Mouse (Mus musculus) CH12.LX (cell line): ENCODE measurements at regions not wholly inside any gene's neighbourhood (a gene's known extent, or its start where the extent isn't known, plus 50 kb on each side); places are given as distances from the start of the nearest gene placed in this dataset.

Source experiments
- DNase-seq: peaks from one replicate; pipeline ENCODE4 v3.0.0-alpha.2; 2013; ENCODE audit errors: extremely low read depth
- H3K27ac ChIP-seq: 2 replicates; pipeline ENCODE4 v1.5.1; 2012; ENCODE audit warnings: low read depth, mild to moderate bottlenecking, control low read depth, moderate library complexity; ENCODE audit not compliant: insufficient read depth
- H3K27me3 ChIP-seq: replicated peaks from 2 replicates; pipeline ENCODE3; 2012; ENCODE audit warnings: inconsistent platforms
- H3K36me3 ChIP-seq, 2 experiments: replicated peaks in 1 of 2; 2 replicates each; pipeline versions ENCODE3 to v1.6.1; 2012; ENCODE audit warnings: inconsistent platforms in 1 of 2, low read length in 1 of 2, mild to moderate bottlenecking in 1 of 2, mixed read lengths in 1 of 2, moderate library complexity in 1 of 2; ENCODE audit not compliant: control insufficient read depth in 1 of 2, insufficient read depth in 1 of 2
- H3K4me1 ChIP-seq, 2 experiments: 2 replicates each; pipeline ENCODE4 v1.6.1; 2012; ENCODE audit warnings: inconsistent platforms in 1 of 2, moderate library complexity in 1 of 2; ENCODE audit not compliant: insufficient read depth in 2 of 2, control insufficient read depth in 1 of 2
- H3K4me2 ChIP-seq: 2 replicates; pipeline ENCODE4 v1.6.1; 2012; ENCODE audit warnings: low read depth, mild to moderate bottlenecking, control low read depth; ENCODE audit not compliant: poor library complexity, insufficient read depth, severe bottlenecking
- H3K4me3 ChIP-seq, 3 experiments: fragments of 150-350 bp in 1 of 3; sonication (generic) in 1 of 3; replicated peaks in 1 of 3; 2 replicates each; pipeline versions ENCODE3 to v1.5.1; 2011 to 2012; ENCODE audit warnings: low read depth in 2 of 3, low read length in 2 of 3, mild to moderate bottlenecking in 2 of 3, moderate library complexity in 2 of 3, control low read depth in 1 of 3, improper control_type of control experiment in 1 of 3, inconsistent platforms in 1 of 3, mixed read lengths in 1 of 3; ENCODE audit not compliant: poor library complexity in 1 of 3
- H3K79me2 ChIP-seq: replicated peaks from 2 replicates; pipeline ENCODE4 v1.6.1; 2012; ENCODE audit warnings: mild to moderate bottlenecking, moderate library complexity; ENCODE audit not compliant: control insufficient read depth, poor library complexity, insufficient read depth, severe bottlenecking; ENCODE audit errors: extremely low read depth
- H3K9ac ChIP-seq: 2 replicates; pipeline ENCODE4 v1.6.1; 2012; ENCODE audit warnings: low read depth, mild to moderate bottlenecking, control low read depth, moderate library complexity; ENCODE audit not compliant: insufficient read depth
- H3K9me3 ChIP-seq: replicated peaks from 2 replicates; pipeline ENCODE3; 2012; ENCODE audit warnings: low read length, inconsistent platforms, mixed read lengths
- BHLHE40 ChIP-seq: IDR thresholded peaks from 2 replicates; pipeline ENCODE4 v1.6.1; 2011; ENCODE audit warnings: mild to moderate bottlenecking, low read depth, low read length, improper control_type of control experiment
- CHD1 ChIP-seq: IDR thresholded peaks from 2 replicates; pipeline ENCODE4 v1.6.1; 2012; ENCODE audit warnings: low read depth, low read length, improper control_type of control experiment, inconsistent platforms
- CHD2 ChIP-seq: IDR thresholded peaks from 2 replicates; pipeline ENCODE4 v1.6.1; 2011; ENCODE audit warnings: low read length, improper control_type of control experiment
- CTCF ChIP-seq, 2 experiments: IDR thresholded peaks in 1 of 2; conservative IDR thresholded peaks in 1 of 2; 2 replicates each; pipeline ENCODE4 v1.5.1; 2011 to 2012; ENCODE audit warnings: low read depth in 2 of 2, low read length in 2 of 2, improper control_type of control experiment in 1 of 2, inconsistent platforms in 1 of 2, mild to moderate bottlenecking in 1 of 2, moderate library complexity in 1 of 2
- EP300 ChIP-seq: IDR thresholded peaks from 2 replicates; pipeline ENCODE4 v1.6.1; 2011; ENCODE audit warnings: low read length, improper control_type of control experiment
- ETS1 ChIP-seq: conservative IDR thresholded peaks from 2 replicates; pipeline ENCODE4 v1.6.1; 2012; ENCODE audit warnings: low read depth, mild to moderate bottlenecking, inconsistent platforms, low read length, improper control_type of control experiment, moderate library complexity
- GABPA ChIP-seq: IDR thresholded peaks from 2 replicates; pipeline ENCODE4 v1.6.1; 2012; ENCODE audit warnings: low read depth, low read length, improper control_type of control experiment, inconsistent platforms; ENCODE audit not compliant: insufficient replicate concordance
- HCFC1 ChIP-seq: IDR thresholded peaks from 2 replicates; pipeline ENCODE4 v1.6.1; 2012; ENCODE audit warnings: low read depth, mild to moderate bottlenecking, inconsistent platforms, low read length, improper control_type of control experiment
- IRF4 ChIP-seq: IDR thresholded peaks from 2 replicates; pipeline ENCODE4 v1.6.1; 2014; ENCODE audit warnings: low read depth, mild to moderate bottlenecking, inconsistent platforms, low read length, improper control_type of control experiment
- KAT2A ChIP-seq: IDR thresholded peaks from 2 replicates; pipeline ENCODE4 v1.6.1; 2012; ENCODE audit warnings: low read length, improper control_type of control experiment, inconsistent platforms; ENCODE audit not compliant: insufficient replicate concordance
- MEF2A ChIP-seq: IDR thresholded peaks from 2 replicates; pipeline ENCODE4 v1.6.1; 2014; ENCODE audit warnings: low read depth, mild to moderate bottlenecking, inconsistent platforms, low read length, improper control_type of control experiment, borderline replicate concordance
- MYC ChIP-seq: IDR thresholded peaks from 2 replicates; pipeline ENCODE4 v1.6.1; 2011; ENCODE audit warnings: low read depth, mild to moderate bottlenecking, improper control_type of control experiment, low read length
- POLR2A ChIP-seq: IDR thresholded peaks from 2 replicates; pipeline ENCODE4 v1.6.1; 2011; ENCODE audit warnings: low read depth, mild to moderate bottlenecking, improper control_type of control experiment, low read length
- SIN3A ChIP-seq: IDR thresholded peaks from 2 replicates; pipeline ENCODE4 v1.6.1; 2012; ENCODE audit warnings: low read length, improper control_type of control experiment, inconsistent platforms
- TBP ChIP-seq: conservative IDR thresholded peaks from 2 replicates; pipeline ENCODE4 v1.6.1; 2011; ENCODE audit warnings: low read depth, low read length, improper control_type of control experiment
- UBTF ChIP-seq: IDR thresholded peaks from 2 replicates; pipeline ENCODE4 v1.6.1; 2012; ENCODE audit warnings: low read depth, mild to moderate bottlenecking, inconsistent platforms, low read length, improper control_type of control experiment, moderate library complexity
- USF1 ChIP-seq: IDR thresholded peaks from 2 replicates; pipeline ENCODE4 v1.6.1; 2014; ENCODE audit warnings: low read depth, mild to moderate bottlenecking, inconsistent platforms, low read length, improper control_type of control experiment
- USF2 ChIP-seq: conservative IDR thresholded peaks from 2 replicates; pipeline ENCODE4 v1.6.1; 2011; ENCODE audit warnings: low read depth, low read length, improper control_type of control experiment
- ZKSCAN1 ChIP-seq: IDR thresholded peaks from 2 replicates; pipeline ENCODE4 v1.6.1; 2012; ENCODE audit warnings: low read depth, inconsistent platforms, low read length, improper control_type of control experiment, borderline replicate concordance
- ZMIZ1 ChIP-seq: IDR thresholded peaks from 2 replicates; pipeline ENCODE4 v1.6.1; 2012; ENCODE audit warnings: low read depth, mild to moderate bottlenecking, inconsistent platforms, low read length, improper control_type of control experiment
- dilution Hi-C: fragments of 300-500 bp; cut with MboI; formaldehyde crosslinking; loops from 2 replicates; pipeline ENCODE4 v1.14.3; 2020; ENCODE audit warnings: low sequenced_read_pairs; ENCODE audit not compliant: extremely low pct_unique_long_range_greater_than_20kb, extremely low pct_ligation_motif_present
- in situ Hi-C: fragments of 300-500 bp; cut with MboI; formaldehyde crosslinking; loops from 3 replicates; pipeline ENCODE4 v1.14.3; 2019; ENCODE audit warnings: low sequenced_read_pairs, low pct_ligation_motif_present, low pct_unique_long_range_greater_than_20kb, mixed read lengths

DNA sequence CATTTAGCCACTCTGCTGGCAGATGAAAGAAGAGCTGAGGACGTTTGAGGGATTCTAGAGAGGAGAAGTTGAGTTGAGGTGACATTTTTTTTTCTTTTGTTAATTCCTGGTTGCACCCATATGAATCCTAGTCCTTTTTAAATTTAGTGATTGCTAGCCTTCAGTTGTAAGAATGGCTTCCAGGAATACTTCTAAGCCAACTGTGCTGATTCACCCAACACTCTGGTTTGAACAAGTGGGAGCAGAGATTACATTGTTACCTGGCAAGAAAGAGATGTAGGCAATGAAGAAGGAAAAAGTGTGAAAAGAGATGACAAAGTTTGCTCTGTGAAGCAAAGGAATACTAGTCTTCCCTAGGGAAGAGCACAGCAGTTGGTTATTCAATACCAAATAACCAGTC is 261.1 kb upstream of the Kcnq5 start:
- dilution Hi-C loops (no loop called here), in situ Hi-C loops (no loop called here)
- Histone ChIP-seq H3K4me2 (no peak overlapping the region), H3K9me3 (no peaks in the 10 kb centered on the region), H3K4me3 (no peak overlapping the region), H3K27me3 (no peaks in the 10 kb centered on the region), H3K9ac (no peak overlapping the region), H3K36me3 (no peaks in the 10 kb centered on the region), H3K4me1 (no peaks in the 10 kb centered on the region), H3K27ac (no peak overlapping the region), H3K79me2 (no peaks in the 10 kb centered on the region)
- no peak for TF ChIP-seq IRF4
- no peak for TF ChIP-seq BHLHE40
- no peak for TF ChIP-seq MYC
- no peak for TF ChIP-seq TBP
- TF ChIP-seq CHD1: no peak
- no peak for TF ChIP-seq USF1
- TF ChIP-seq ZKSCAN1: no peak
- TF ChIP-seq MEF2A: no peak
- TF ChIP-seq UBTF: no peak
- TF ChIP-seq HCFC1: no peak
- TF ChIP-seq POLR2A: no peak
- TF ChIP-seq GABPA: no peak
- no peak for TF ChIP-seq EP300
- no peak for TF ChIP-seq SIN3A
- no peak for TF ChIP-seq ETS1
- no peak for TF ChIP-seq ZMIZ1
- TF ChIP-seq KAT2A: no peak
- DNase-seq: no peak

DNA sequence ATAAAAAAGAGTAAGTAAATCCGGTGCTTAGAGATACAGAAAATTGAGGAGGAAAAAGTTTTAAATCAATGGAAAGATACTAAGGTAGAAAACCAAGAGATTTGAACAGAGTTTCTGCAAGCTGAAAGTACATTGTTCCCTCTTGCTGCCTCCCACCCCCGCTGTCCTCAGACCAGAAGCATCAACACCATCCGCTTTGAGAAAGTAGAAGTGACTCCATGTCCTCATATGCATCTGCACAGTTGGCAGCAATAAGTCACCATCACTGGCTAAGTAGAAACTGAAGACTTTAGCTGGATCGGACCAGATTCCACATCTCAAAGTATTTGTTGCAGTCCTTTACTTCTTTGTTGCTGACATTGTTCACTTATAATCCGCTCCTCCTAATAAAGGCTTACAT is 250.1 kb upstream of the Kcnq5 start:
- H3K4me2 ChIP-seq: no peak overlapping the region
- H3K4me3 ChIP-seq: no peak overlapping the region
- TF ChIP-seq TBP (no peak), CTCF (conservative IDR thresholded peaks at IDR 0.05 in 1 of 2, IDR thresholded peaks at IDR 0.05 in 1 of 2; ENCODE audit: low read depth in 2 of 2, low read length in 2 of 2) (no peak), CHD2 (no peak), MYC (no peak), USF2 (no peak)
- in situ Hi-C loops: no loop called here
- dilution Hi-C loops: no loop called here
- H3K79me2 ChIP-seq: no peaks in the 10 kb centered on the region
- no peaks in the 10 kb centered on the region for H3K27me3 ChIP-seq
- H3K9me3 ChIP-seq: no peaks in the 10 kb centered on the region
- no peaks in the 10 kb centered on the region for H3K36me3 ChIP-seq
- DNase-seq: no peak
- no peaks in the 10 kb centered on the region for H3K4me1 ChIP-seq
- no peak overlapping the region for H3K9ac ChIP-seq
- no peak overlapping the region for H3K27ac ChIP-seq
